Mouse (Mus musculus) lung, postnatal 14 days (tissue): ENCODE measurements around the gene Gm6096.
A peak's percentile ranks its signal among the peaks of the same experiment; 100 is the strongest.

Experiments used
- DNase-seq: peaks from one replicate; pipeline ENCODE4 v3.0.0; 2021

Gm6096 gene

GRCm38 (mm10) chr7:34235602-34236001 is 15.2 kb upstream of the Gm6096 start:
- DNase-seq = no peak

DNA sequence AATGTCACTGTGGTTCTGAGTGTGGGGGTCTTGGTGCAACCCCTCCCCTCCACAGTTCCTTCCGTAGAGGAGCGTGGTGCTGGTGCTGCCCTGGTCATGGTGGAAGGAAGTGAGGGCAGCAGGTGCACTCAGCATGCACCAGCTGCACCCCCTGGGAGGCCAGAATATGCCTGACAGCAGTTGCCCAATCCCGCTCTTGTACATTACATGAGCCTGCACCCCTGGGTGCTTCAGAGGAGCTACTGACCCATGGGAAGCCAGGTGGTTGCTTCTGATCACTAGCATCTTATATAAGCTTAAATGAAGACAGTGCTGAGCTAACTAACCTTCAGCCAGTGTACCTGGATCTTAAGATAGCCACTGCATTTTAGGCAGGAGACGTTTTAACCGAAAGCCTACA is 12.8 kb upstream of the Gm6096 start:
- DNase-seq = no peak

GRCm38 (mm10) chr7:34242176-34242575 is 8.7 kb upstream of the Gm6096 start:
- DNase-seq = no peak

GRCm38 (mm10) chr7:34246870-34247499 is 3.9 kb upstream of the Gm6096 start:
- DNase-seq = no peak

DNA sequence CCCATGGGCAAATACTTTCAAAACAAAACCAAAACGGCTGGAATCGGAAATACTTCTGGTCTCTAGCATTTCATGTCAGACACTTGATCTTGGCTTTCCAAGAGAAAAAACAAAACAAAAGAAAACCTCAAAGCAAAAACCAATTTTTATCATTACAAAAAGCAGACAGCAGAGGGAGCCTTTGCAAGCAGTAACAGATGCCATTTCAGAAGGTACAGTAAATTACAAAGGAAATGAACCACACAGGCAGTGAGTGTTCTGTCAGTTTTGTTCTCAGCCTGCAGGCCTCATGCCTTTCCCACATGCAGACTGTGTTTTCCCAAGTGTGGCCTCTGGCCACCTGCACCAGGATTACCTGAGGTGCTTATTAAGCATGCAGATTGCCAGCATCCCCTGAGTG is 1.2 kb downstream of the Gm6096 start:
- no peak for DNase-seq

DNA sequence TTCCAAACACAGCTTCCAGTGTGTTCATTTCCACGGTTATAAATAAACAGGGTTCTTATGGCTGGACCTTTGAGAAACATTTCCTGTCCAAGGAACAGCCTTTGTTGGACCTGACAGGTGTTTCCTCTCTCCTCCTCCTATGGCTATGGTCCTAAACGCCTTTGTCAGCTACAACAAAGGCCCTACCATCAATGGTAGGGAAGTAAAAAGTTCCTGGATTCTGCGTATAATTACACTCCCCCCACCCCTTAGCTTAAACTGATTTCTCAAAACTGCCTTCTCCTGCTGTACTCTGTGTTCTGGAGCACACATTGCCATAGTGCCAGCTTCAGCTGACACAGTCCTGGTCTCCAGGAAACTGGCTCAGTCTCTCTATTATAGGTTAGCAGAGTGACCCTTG is 4.3 kb downstream of the Gm6096 start:
- DNase-seq = no peak

DNA sequence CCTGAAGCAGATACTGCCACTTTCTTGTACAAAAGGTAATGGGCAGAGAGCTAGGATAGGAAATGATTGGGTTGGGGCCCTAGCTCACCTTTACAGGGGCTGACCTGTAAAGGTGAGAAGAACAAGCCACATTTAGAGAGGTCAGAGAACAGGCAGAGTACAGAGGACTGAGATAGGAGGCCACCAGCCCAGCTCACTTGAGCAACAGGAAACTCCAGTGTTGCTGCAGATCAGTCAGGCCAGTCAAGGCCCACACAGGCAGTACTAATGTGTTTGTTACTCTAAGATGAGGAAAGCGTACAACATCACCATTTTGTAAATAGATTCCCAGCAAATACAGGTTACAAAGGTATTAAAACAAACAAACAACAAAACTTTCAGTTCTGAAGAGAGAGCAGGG is 5.1 kb downstream of the Gm6096 start:
- no peak for DNase-seq

- DNase-seq = no peak
These were observed 6.4 kb downstream of the Gm6096 start for GRCm38 (mm10) chr7:34257279-34257678.

DNA sequence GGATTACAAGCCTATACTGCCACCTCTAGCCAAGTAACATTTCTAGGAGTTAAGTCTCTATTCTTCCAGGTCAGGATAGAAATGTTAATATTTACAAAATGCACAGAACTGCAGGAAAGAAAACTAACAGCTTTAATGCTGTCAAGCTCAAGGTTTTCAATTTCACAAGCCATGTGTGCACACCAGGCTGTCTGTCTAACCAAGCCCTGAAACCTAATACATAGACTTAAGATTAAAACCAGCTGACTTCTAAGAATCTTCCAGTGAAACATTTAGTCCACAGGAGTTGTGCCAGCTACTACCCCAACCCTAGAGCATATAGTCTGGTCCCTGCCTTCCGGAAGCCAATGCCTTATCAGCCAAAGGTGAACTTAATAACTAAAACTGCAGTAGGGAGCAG is 7.6 kb downstream of the Gm6096 start:
- no peak for DNase-seq

DNA sequence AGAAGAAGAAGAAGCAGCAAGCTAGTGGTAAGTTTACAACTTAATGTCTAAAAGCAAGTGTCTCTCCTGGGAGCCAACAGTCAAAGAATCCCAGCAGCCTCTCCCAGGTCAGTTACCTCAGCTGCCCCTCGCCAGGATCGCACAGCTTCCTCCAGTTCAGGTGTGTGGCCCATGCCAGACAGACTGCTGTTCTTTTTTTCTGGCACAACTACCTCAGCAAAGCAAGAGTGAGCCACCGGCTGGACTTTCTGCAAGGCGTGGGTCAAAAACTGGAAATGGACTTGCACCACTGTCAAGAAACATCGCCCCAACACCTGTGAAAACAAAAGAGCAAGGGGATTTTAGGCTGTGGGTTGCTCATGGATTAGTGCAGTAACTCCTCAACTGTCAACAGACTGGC is 12.6 kb downstream of the Gm6096 start:
- DNase-seq = no peak

DNA sequence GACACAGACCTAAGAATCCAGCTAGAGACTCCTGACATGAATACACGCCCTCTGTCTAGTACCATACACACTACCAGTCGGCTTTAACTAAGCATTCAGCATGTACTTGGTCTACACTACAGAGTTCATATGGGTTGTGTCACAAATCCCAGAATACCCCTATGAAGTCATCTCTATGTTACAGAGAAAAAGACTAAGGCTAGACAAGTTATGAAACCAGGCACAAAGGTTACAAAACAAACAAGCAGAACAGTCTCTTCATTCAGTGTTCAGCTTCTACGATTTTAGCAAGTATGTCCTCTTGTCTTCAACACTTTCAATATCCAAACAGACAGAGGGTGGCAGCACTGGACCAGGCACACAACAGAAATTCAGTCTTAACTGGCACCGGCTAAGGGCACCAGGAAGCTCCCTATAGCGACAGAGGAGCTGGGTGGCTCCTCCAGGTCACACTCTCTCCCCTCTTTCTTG is 15.1 kb downstream of the Gm6096 start:
- DNase-seq = peak; percentile 82

DNA sequence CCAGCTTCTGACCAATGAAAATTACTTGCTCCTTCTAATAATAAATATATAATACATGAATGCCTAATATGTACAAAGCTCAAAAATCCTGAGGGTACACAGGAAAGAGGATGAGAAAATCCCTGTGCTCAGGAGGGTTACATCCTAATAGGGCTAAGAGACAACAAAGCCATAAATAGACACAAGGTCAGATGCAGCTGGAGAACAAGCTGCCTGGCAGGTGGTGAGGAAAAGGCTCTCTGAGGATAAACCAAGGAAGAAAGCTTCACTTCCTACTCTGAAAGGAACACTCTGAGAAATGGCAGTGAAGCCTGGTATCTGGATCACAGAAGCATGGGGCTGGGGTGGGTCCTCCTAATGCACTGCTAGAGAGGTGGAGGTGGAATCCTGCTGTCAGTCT is 15.6 kb downstream of the Gm6096 start:
- DNase-seq = no peak

DNA sequence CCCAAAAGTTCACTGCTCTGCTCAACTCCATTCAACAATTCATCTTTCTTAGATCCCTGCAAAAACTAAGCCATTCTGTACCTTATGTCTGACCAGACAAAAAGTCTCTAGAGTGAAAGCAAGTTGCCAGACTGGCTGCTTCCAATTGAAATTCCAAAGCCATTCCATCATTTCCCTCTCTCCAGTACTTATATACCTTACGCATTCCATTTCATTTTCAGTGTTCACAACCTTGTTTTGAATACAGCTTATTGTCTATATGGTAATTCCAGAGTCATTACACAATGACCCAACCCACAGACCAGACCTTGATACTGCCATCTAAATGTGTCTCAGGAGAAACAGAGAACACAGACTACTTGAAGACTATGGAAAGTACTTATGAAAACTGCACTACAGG is 17.6 kb downstream of the Gm6096 start:
- DNase-seq = no peak

DNA sequence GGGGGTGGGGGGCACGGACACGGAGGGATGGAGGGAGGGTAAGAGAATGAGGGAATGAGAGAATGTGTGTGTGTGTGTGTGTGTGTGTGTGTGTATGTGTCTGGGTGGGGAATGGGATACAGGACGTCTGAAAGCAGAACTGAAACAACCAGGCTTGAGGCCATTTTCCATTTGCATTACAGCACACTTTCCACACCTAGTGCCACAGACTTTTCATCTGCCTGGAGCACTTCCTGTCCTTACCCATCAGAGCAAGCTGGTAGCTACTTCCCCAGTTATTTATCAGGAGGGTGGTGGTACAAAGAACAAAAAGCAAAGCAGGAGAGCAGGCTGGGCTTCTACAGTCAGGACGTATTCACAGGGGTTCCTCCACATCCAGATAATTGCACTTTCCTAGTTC is 21.6 kb downstream of the Gm6096 start:
- no peak for DNase-seq

DNA sequence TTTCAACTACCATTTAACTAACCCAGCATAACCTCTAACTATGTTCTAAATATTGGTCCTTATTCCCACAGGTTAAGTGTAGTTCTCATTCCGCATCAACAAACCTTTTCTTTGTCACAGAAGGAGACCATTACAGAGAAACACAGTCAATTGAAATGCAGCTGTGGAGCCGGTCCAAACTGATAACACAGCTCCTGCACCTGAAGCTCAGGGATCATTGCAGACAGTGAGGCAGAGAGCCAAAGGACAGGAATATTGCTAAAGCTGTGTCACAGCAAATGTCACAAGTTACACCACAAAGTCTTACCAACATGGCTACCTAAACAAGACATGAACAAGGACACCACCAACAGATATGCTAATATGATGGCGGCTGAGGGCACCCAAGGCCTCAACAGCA is 25.2 kb downstream of the Gm6096 start:
- DNase-seq = no peak

- DNase-seq = no peak
These were observed 26.8 kb downstream of the Gm6096 start for GRCm38 (mm10) chr7:34277656-34278055.

DNA sequence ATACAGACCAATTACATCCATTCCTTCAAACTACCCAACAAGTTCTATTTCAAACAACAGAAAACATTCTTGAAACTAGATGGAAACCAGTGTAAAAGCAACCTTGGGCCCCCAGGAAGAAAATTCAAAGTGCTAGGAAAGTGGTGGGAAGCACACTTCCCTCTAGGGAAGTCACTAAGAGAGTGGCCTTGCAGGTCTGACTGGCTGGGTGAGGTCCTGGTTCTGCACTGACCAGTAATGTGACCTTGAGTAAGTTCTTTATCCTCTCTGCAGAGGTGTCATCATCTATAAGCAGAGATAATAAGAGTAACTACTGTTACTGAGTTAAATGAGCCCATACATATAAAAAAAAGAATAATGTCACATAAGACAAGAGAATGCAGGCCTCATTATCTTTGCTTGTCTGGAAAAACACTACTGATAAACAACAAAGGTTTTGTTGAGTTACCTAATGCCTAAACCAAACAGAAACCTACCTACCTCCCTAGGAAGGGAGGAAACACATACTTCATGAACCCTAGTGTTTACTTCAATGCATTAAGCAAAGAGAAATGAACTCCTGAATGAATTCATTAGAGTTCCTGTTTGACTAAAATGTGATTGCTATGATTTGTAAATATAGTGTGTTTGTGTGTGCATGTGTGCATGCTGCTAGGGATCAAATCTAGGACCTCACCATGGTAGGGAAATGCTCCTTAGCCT is 39.8 kb downstream of the Gm6096 start:
- DNase-seq = no peak

GRCm38 (mm10) chr7:34291265-34291664 is 40.4 kb downstream of the Gm6096 start:
- DNase-seq = peak; percentile 47

DNA sequence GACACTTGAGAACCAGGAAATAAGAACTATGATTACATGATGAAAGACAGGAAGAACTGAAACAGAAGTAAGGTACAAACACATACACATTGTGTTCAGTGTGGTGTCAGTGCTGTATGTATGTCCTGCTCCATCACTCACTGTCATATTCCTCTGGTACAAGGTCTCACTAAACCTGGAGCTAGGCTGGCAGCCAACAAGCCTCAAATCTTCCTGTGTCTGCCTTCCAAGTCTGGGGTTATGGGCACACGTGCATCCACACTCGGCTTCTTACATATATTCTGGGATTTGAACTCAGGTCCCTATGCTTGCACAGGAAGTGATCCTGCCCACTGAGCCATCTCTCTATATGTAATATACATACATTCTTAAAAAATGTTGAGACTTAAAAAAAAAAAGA is 41.8 kb downstream of the Gm6096 start:
- no peak for DNase-seq

DNA sequence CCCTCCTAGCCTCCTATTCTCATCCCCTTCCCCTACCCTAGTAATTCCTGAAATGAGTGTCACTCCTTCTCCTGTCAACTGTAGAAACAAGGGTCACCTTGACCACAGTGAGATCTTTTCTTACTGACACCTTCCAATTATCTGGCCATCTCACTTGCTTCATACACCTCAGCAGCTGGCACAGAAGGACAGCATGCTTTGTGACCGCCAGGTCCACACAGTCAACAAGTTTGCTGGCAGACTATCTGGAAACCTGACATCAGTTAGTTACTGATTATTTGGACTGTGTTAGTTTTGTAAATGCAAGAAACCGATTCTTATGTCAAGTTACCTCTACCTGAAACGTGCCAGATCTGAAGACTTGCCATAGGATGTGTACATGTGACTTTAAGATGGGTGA is 45.3 kb downstream of the Gm6096 start:
- DNase-seq = no peak

DNA sequence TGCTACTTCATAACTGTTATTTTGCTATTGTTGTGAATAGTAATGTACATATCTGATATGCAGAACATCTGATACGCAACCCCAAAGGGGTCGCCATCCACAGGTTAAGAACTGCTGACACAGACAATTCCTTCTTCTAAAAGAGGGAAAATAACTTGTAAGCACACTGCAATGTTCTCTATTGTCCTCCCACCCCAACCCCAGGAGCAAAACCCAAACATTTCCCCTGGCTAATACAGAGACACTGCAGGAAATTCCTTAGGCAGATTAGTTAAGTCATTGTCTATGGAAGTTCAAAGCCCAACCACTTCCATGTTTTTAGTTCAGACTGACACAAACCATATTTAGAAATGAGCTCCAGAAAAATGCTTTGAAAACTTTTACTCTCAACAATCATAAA is 48.0 kb downstream of the Gm6096 start:
- DNase-seq = no peak
